Mouse (Mus musculus) ES-E14 (cell line): ENCODE measurements around the gene Praf2. TPM values are rescaled to one million over a fixed set of nuclear protein-coding genes. Genes with fewer than 3 reads are reported as not detected.

ENCODE experiments used
- DNase-seq: peaks from one replicate; pipeline ENCODE4 v3.0.0-alpha.2; 2013; ENCODE audit warnings: low read depth, low spot score
- H3K27ac ChIP-seq: 2 replicates; pipeline ENCODE4 v1.5.1; 2012; ENCODE audit warnings: low read depth, mild to moderate bottlenecking, low read length, moderate library complexity, mixed read lengths; ENCODE audit not compliant: poor library complexity, insufficient read depth, severe bottlenecking
- H3K36me3 ChIP-seq: 2 replicates; pipeline ENCODE4 v1.6.1; 2012; ENCODE audit warnings: mild to moderate bottlenecking, low read length, moderate library complexity, mixed read lengths; ENCODE audit not compliant: control insufficient read depth, poor library complexity, insufficient read depth, severe bottlenecking
- H3K4me1 ChIP-seq, 2 experiments: fragments of 150-350 bp in 1 of 2; sonication (generic) in 1 of 2; 2 replicates each; pipeline ENCODE4 v1.6.1; 2012; ENCODE audit warnings: low read length in 2 of 2, mild to moderate bottlenecking in 1 of 2, mixed read lengths in 1 of 2; ENCODE audit not compliant: control insufficient read depth in 2 of 2, insufficient read depth in 2 of 2, poor library complexity in 1 of 2
- H3K4me3 ChIP-seq, 2 experiments: fragments of 150-350 bp in 1 of 2; sonication (generic) in 1 of 2; 2 replicates each; pipeline ENCODE4 v1.5.1; 2012; ENCODE audit warnings: low read length in 2 of 2, low read depth in 1 of 2, mild to moderate bottlenecking in 1 of 2, mixed read lengths in 1 of 2; ENCODE audit not compliant: insufficient read depth in 1 of 2, poor library complexity in 1 of 2, severe bottlenecking in 1 of 2
- H3K9ac ChIP-seq: 2 replicates; pipeline ENCODE4 v1.6.1; 2012; ENCODE audit warnings: low read depth, mild to moderate bottlenecking, low read length, mixed read lengths; ENCODE audit not compliant: poor library complexity, insufficient read depth, severe bottlenecking
- H3K9me3 ChIP-seq: fragments of 150-350 bp; sonication (generic); 2 replicates; pipeline ENCODE4 v1.6.1; 2012; ENCODE audit warnings: low read depth, mild to moderate bottlenecking, low read length; ENCODE audit not compliant: control insufficient read depth, insufficient read depth
- CHD2 ChIP-seq: IDR thresholded peaks from 2 replicates; pipeline ENCODE4 v1.6.1; 2014; ENCODE audit warnings: mild to moderate bottlenecking, low read depth, low read length, inconsistent platforms
- HCFC1 ChIP-seq: IDR thresholded peaks from 2 replicates; pipeline ENCODE4 v1.6.1; 2012; ENCODE audit warnings: low read length, inconsistent platforms, borderline replicate concordance; ENCODE audit not compliant: insufficient read depth
- MAFK ChIP-seq: IDR thresholded peaks from 2 replicates; pipeline ENCODE4 v1.6.1; 2014; ENCODE audit warnings: mild to moderate bottlenecking, low read depth, low read length, inconsistent platforms; ENCODE audit not compliant: insufficient read depth
- ZC3H11A ChIP-seq: IDR thresholded peaks from 2 replicates; pipeline ENCODE4 v1.6.1; 2012; ENCODE audit warnings: low read depth, mild to moderate bottlenecking, inconsistent platforms, low read length, borderline replicate concordance
- ZNF384 ChIP-seq: IDR thresholded peaks from 2 replicates; pipeline ENCODE4 v1.6.1; 2012; ENCODE audit warnings: low read depth, low read length, inconsistent platforms
- in situ Hi-C, 2 experiments: fragments of 600-800 bp; cut with MboI; formaldehyde crosslinking; loops; one replicate each; pipeline ENCODE4 v1.15.1; 2025; ENCODE audit warnings: low sequenced_read_pairs in 2 of 2, inconsistent platforms in 1 of 2; ENCODE audit not compliant: unreplicated experiment in 2 of 2
- total RNA-seq: library from RNA; depleted of rRNA; stranded (reverse); fragments of 300-350 nt; gene quantifications from 2 replicates; pipeline ENCODE4 v1.2.3, GENCODE M21; 2012

The Praf2 gene
- total RNA-seq, 1 experiment: 41.9 TPM

- Histone ChIP-seq H3K36me3 (peaks cover 16% of the 10 kb centered on the region; the same call in 1 of the 2 replicates), H3K27ac (peak within 1 kb of the TSS; percentile 98), H3K4me1 (peaks cover 0 to 7% of the 10 kb centered on the region in 2 experiments; a peak in 2 of 4 replicates), H3K9ac (peak within 1 kb of the TSS; percentile 90), H3K4me3 (peak within 1 kb of the TSS; percentile 68 to 99), H3K9me3 (no peaks in the 10 kb centered on the region)
- TF ChIP-seq MAFK: no peak
- no peak for TF ChIP-seq HCFC1
- TF ChIP-seq ZC3H11A: no peak
- in situ Hi-C loops: no loop called here
- DNase-seq: no peak
Measured at GRCm38 (mm10) chrX:7721514-7722281, 6.5 kb upstream of the Praf2 start, which contains the start of gene Gm45208. Gm45208 (plus strand) TSS chrX:7722245.

GRCm38 (mm10) chrX:7722282-7722611, 6.0 kb upstream of the Praf2 start:
- Histone ChIP-seq H3K4me3 (peak overlapping the region; percentile 68 to 99), H3K9ac (peak overlapping the region; percentile 90), H3K9me3 (no peaks in the 10 kb centered on the region), H3K4me1 (peaks cover 0 to 8% of the 10 kb centered on the region in 2 experiments; a peak in 2 of 4 replicates), H3K36me3 (peaks cover 21% of the 10 kb centered on the region), H3K27ac (peak overlapping the region; percentile 98)
- TF ChIP-seq MAFK (no peak), ZNF384 (no peak), ZC3H11A (no peak)
- in situ Hi-C loops: no loop called here
- no peak for DNase-seq

- no peak for TF ChIP-seq ZNF384
- TF ChIP-seq ZC3H11A: no peak
- TF ChIP-seq CHD2: no peak
- no peak for TF ChIP-seq MAFK
- no peak for TF ChIP-seq HCFC1
- in situ Hi-C loops: no loop called here
- H3K9ac ChIP-seq: peak overlapping the region; percentile 90
- peaks cover 25% of the 10 kb centered on the region for H3K36me3 ChIP-seq
- H3K27ac ChIP-seq: peak overlapping the region; percentile 98
- H3K4me3 ChIP-seq: peak overlapping the region; percentile 68 to 99
- peak; percentile 69 for DNase-seq
- H3K9me3 ChIP-seq: no peaks in the 10 kb centered on the region
- peaks cover 0 to 8% of the 10 kb centered on the region in 2 experiments; a peak in 2 of 4 replicates for H3K4me1 ChIP-seq
Measured at GRCm38 (mm10) chrX:7722691-7723090, 5.5 kb upstream of the Praf2 start.

GRCm38 (mm10) chrX:7724135-7724534, 4.1 kb upstream of the Praf2 start:
- Histone ChIP-seq H3K36me3 (peaks cover 26% of the 10 kb centered on the region), H3K4me1 (peaks cover 0 to 8% of the 10 kb centered on the region in 2 experiments; a peak in 2 of 4 replicates), H3K9me3 (no peaks in the 10 kb centered on the region), H3K27ac (peak overlapping the region; percentile 98; the same call in 1 of the 2 replicates), H3K4me3 (peak overlapping the region in 1 of 2 experiments; percentile 68; a peak in 2 of 4 replicates), H3K9ac (peak overlapping the region; percentile 44; the same call in 1 of the 2 replicates)
- TF ChIP-seq CHD2: no peak
- TF ChIP-seq ZNF384: no peak
- TF ChIP-seq HCFC1: no peak
- TF ChIP-seq MAFK: no peak
- TF ChIP-seq ZC3H11A: no peak
- in situ Hi-C loops: no loop called here
- DNase-seq: no peak
